Comparison of ENCODE assay signal across 8 mouse cellular contexts in the genomic region with DNA sequence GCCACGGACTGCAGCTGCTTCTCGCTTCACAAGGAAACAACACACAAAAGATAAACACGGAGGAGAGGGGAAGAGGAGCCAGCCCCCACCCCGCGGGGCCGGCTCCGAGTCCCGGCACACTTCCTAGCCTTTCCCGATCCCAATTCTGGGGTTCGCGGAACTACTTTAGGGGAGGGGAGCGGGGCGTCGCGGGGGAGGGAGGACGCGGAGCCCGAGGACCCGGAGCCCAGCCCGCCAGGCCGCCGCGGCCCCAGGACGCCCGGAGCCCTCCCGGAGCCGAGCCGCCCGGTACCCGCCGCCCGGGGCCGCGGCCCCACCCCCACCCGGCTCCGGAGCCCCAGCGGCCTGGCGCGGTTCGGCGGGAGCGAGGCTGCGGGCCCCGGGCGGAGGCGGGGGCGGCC.
DNase-seq lines count a peak whose midpoint lies in the region; ATAC-seq lines count a peak whose summit lies in the region.

No protein-coding gene starts in this region.

- 0% methylated on average over 40 of the region's 47 CpGs for WGBS in embryonic facial prominence, embryonic 13.5 days
- WGBS in heart, embryonic 10.5 days, result 2% methylated on average over 35 of the region's 47 CpGs
- 1% methylated on average over 28 of the region's 47 CpGs for WGBS in kidney, embryonic 16.5 days
- 0% methylated on average over 23 of the region's 47 CpGs for WGBS in liver, embryonic 12.5 days (ENCODE audit: insufficient replicate concordance)
- under 1% methylated on average over 47 of the region's 47 CpGs for WGBS in stomach, embryonic 14.5 days

- H3K9me3 ChIP-seq in embryonic facial prominence, embryonic 13.5 days, result no peaks in the 10 kb centered on the region
- no peaks in the 10 kb centered on the region for H3K9me3 ChIP-seq in heart, embryonic 10.5 days
- no peaks in the 10 kb centered on the region for H3K9me3 ChIP-seq in kidney, embryonic 16.5 days (ENCODE audit: low read length)
- H3K9me3 ChIP-seq in liver, embryonic 12.5 days (replicated peaks), result no peaks in the 10 kb centered on the region
- no peaks in the 10 kb centered on the region for H3K9me3 ChIP-seq in stomach, embryonic 14.5 days (ENCODE audit: control insufficient read depth, low read depth, low read length)

- H3K4me3 ChIP-seq in embryonic facial prominence, embryonic 13.5 days, result peak overlapping the region; percentile 87
- peak overlapping the region; percentile 98 for H3K4me3 ChIP-seq in heart, embryonic 10.5 days
- peak overlapping the region; percentile 90 for H3K4me3 ChIP-seq in kidney, embryonic 16.5 days (ENCODE audit: low read length)
- H3K4me3 ChIP-seq in liver, embryonic 12.5 days, result peak overlapping the region; percentile 94
- peak overlapping the region; percentile 85 for H3K4me3 ChIP-seq in stomach, embryonic 14.5 days (ENCODE audit: low read depth, low read length)

- H3K27me3 ChIP-seq in embryonic facial prominence, embryonic 13.5 days, result no peaks in the 10 kb centered on the region
- H3K27me3 ChIP-seq in heart, embryonic 10.5 days (ENCODE audit: insufficient read depth, poor library complexity, severe bottlenecking), result no peaks in the 10 kb centered on the region
- no peaks in the 10 kb centered on the region for H3K27me3 ChIP-seq in kidney, embryonic 16.5 days (ENCODE audit: insufficient read depth, low read length)
- H3K27me3 ChIP-seq in liver, embryonic 12.5 days (replicated peaks), result no peaks in the 10 kb centered on the region
- H3K27me3 ChIP-seq in stomach, embryonic 14.5 days (ENCODE audit: control insufficient read depth, insufficient read depth, low read length), result no peaks in the 10 kb centered on the region

- peak overlapping the region; percentile 60 for H3K4me2 ChIP-seq in embryonic facial prominence, embryonic 13.5 days
- peak overlapping the region; percentile 69 for H3K4me2 ChIP-seq in kidney, embryonic 16.5 days (replicated peaks; ENCODE audit: low read depth, low read length)
- H3K4me2 ChIP-seq in liver, embryonic 12.5 days, result peak overlapping the region; percentile 78
- H3K4me2 ChIP-seq in stomach, embryonic 14.5 days (replicated peaks; ENCODE audit: low read depth, low read length), result peak overlapping the region; percentile 65

- H3K36me3 ChIP-seq in embryonic facial prominence, embryonic 13.5 days, result no peaks in the 10 kb centered on the region
- no peaks in the 10 kb centered on the region for H3K36me3 ChIP-seq in heart, embryonic 10.5 days
- H3K36me3 ChIP-seq in kidney, embryonic 16.5 days (ENCODE audit: insufficient read depth, low read length), result no peaks in the 10 kb centered on the region
- no peaks in the 10 kb centered on the region for H3K36me3 ChIP-seq in liver, embryonic 12.5 days
- H3K36me3 ChIP-seq in stomach, embryonic 14.5 days (ENCODE audit: control insufficient read depth, insufficient read depth, low read length), result no peaks in the 10 kb centered on the region

- peak overlapping the region; percentile 99 for H3K9ac ChIP-seq in embryonic facial prominence, embryonic 13.5 days
- H3K9ac ChIP-seq in kidney, embryonic 16.5 days (replicated peaks; ENCODE audit: low read length), result peak overlapping the region; percentile 98
- H3K9ac ChIP-seq in liver, embryonic 12.5 days, result peak overlapping the region; percentile 99
- peak overlapping the region; percentile 100 for H3K9ac ChIP-seq in stomach, embryonic 14.5 days (replicated peaks; ENCODE audit: low read depth, low read length)

- intact Hi-C loops in left cerebral cortex, postnatal 25 days (cut with DNase I), result loop anchor here (2.0 to 5.0 kb wide), 2 partner anchors 84 to 87 kb away; partner anchors contain the start of genes Baz2b and March7

- H3K4me1 ChIP-seq in embryonic facial prominence, embryonic 13.5 days, result peaks cover 22% of the 10 kb centered on the region
- H3K4me1 ChIP-seq in heart, embryonic 10.5 days, result peaks cover 28% of the 10 kb centered on the region
- peaks cover 22% of the 10 kb centered on the region for H3K4me1 ChIP-seq in kidney, embryonic 16.5 days (ENCODE audit: insufficient read depth, low read length)
- peaks cover 38% of the 10 kb centered on the region for H3K4me1 ChIP-seq in liver, embryonic 12.5 days
- peaks cover 15% of the 10 kb centered on the region for H3K4me1 ChIP-seq in stomach, embryonic 14.5 days (ENCODE audit: control insufficient read depth, insufficient read depth, low read length)

- peak; percentile 19 for DNase-seq in left cerebral cortex, adult 11 months (ENCODE audit: low spot score)
- DNase-seq in left cerebral cortex, postnatal 25 days (ENCODE audit: low spot score in 2 of 2), result no peak
- peak; percentile 79 for DNase-seq in heart, embryonic 10.5 days (ENCODE audit: low spot score)

- H3K27ac ChIP-seq in embryonic facial prominence, embryonic 13.5 days, result peak overlapping the region; percentile 100
- H3K27ac ChIP-seq in heart, embryonic 10.5 days, result peak overlapping the region; percentile 100
- peak overlapping the region; percentile 100 for H3K27ac ChIP-seq in kidney, embryonic 16.5 days (ENCODE audit: low read length)
- peak overlapping the region; percentile 99 for H3K27ac ChIP-seq in liver, embryonic 12.5 days
- peak overlapping the region; percentile 100 for H3K27ac ChIP-seq in stomach, embryonic 14.5 days (ENCODE audit: low read length)

- peak; percentile 71 for ATAC-seq in embryonic facial prominence, embryonic 13.5 days (ENCODE audit: insufficient number of reproducible peaks, insufficient read depth, low FRiP score, low TSS enrichment, low read depth)
- ATAC-seq in kidney, embryonic 16.5 days (ENCODE audit: low FRiP score, low TSS enrichment), result peak; percentile 76
- ATAC-seq in liver, embryonic 12.5 days, result peak; percentile 87
- ATAC-seq in monocyte, adult 5-6 weeks (replicated peaks; ENCODE audit: insufficient number of reproducible peaks, low FRiP score, low TSS enrichment, poor library complexity, severe bottlenecking), result peak; percentile 48
- peak; percentile 79; the same call in 1 of the 2 replicates for ATAC-seq in stomach, embryonic 14.5 days (ENCODE audit: insufficient number of reproducible peaks, insufficient read depth, low FRiP score, low read depth)

Comparison
In these comparisons a context has a peak if more than half of its experiments do, and no peak if none do; other contexts are left out.
1. DNase-seq: peak in left cerebral cortex, adult 11 months (single experiment) and heart, embryonic 10.5 days (single experiment); none in left cerebral cortex, postnatal 25 days (0 of 2).
2. Peak in every context shown above with its lines, with median percentiles within 50 percentile points of each other: ATAC-seq, H3K27ac ChIP-seq, H3K4me2 ChIP-seq, H3K4me3 ChIP-seq and H3K9ac ChIP-seq.